9 mouse cellular contexts compared by ENCODE assay signal in the genomic region with DNA sequence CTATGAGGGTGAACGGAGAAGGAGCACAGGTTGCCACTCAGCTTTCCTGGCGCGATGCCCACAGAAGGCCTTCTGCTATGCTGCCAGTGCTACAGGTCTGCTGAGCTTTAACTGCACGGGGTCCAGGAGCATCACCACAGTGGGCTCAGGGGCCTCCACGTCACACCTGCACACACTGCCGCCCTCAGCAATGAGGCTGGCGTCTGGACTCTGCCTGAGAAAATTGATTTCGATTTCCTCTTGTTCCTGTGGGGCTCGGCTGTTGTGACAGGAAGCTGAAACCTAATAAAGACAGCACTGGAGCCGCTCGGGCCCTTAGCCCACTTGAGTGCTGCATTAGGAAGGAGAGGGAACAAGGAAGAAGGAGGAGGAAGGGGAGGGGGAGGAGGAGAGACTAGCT.
A peak's percentile ranks its signal among the peaks of the same experiment; 100 is the strongest.
DNase-seq lines count a peak whose midpoint lies in the region; TF ChIP-seq lines count a peak whose summit lies in the region.
"Had no signal": no experiment of that assay in that cellular context is flagged by ENCODE, and none has a peak within 500 bp of the region (broad histone marks: within the 10 kb centered on the region; RNA-seq: fewer than 3 reads in every experiment).

No protein-coding gene starts in this region.

- no peak for TF ChIP-seq POLR2A in kidney, adult 2 months (IDR thresholded peaks at IDR 0.05; ENCODE audit: low read depth, low read length)

- peak; percentile 20 to 34 for DNase-seq in adrenal gland, adult (ENCODE audit: inconsistent age in 2 of 2, low spot score in 1 of 2)
- no peak for DNase-seq in adrenal gland, postnatal 36 days
- DNase-seq in kidney, adult 2 months = peak; percentile 4
- no peak for DNase-seq in kidney, adult 11 months
- peak; percentile 5 for DNase-seq in thymus, postnatal 14 days
- DNase-seq in thymus, postnatal 25 days = no peak
- DNase-seq in spleen, adult 18-20 months = no peak
- DNase-seq in left cerebral cortex, adult 8-10 months (ENCODE audit: low spot score in 2 of 2) = no peak
- DNase-seq: gastrocnemius, adult 2 months had no signal

- no peak overlapping the region for H3K4me3 ChIP-seq in kidney, adult 2 months (ENCODE audit: insufficient read depth, low read depth, low read length)
- H3K4me3 ChIP-seq: gastrocnemius, adult 2 months had no signal

- no peaks in the 10 kb centered on the region for H3K36me3 ChIP-seq in kidney, adult 2 months (ENCODE audit: control insufficient read depth, insufficient read depth, low read length)

- H3K27me3 ChIP-seq in kidney, adult 2 months (replicated peaks; ENCODE audit: control insufficient read depth, insufficient read depth, low read length) = no peaks in the 10 kb centered on the region; the same call in 1 of the 2 replicates

- TF ChIP-seq CTCF in kidney, adult 2 months (conservative IDR thresholded peaks at IDR 0.05; ENCODE audit: insufficient read depth, insufficient read length, low read depth, low read length) = no peak

- 50% methylated on average over 11 of the region's 11 CpGs for WGBS in kidney, adult 2 months

- no peak overlapping the region for H3K27ac ChIP-seq in kidney, adult 2 months (ENCODE audit: insufficient read depth, low read depth, low read length)
- H3K27ac ChIP-seq: gastrocnemius, adult 2 months had no signal

- H3K4me1 ChIP-seq in kidney, adult 2 months (ENCODE audit: control insufficient read depth, insufficient read depth, low read length) = no peaks in the 10 kb centered on the region

Comparison
In these comparisons a context has a peak if more than half of its experiments do, and no peak if none do; other contexts are left out.
1. DNase-seq: peak in adrenal gland, adult (2 of 2), kidney, adult 2 months (single experiment) and thymus, postnatal 14 days (single experiment); none in adrenal gland, postnatal 36 days (0 of 2), kidney, adult 11 months (single experiment), thymus, postnatal 25 days (single experiment), spleen, adult 18-20 months (0 of 2) and left cerebral cortex, adult 8-10 months (0 of 2).